Mouse (Mus musculus) thymus, postnatal 25 days (tissue): ENCODE results near the gene Col20a1.

Experiments used
- DNase-seq: peaks from one replicate; pipeline ENCODE4 v3.0.0; 2022

Col20a1 gene

GRCm38 (mm10) chr2:180986449-180986848 is at the start of gene Col20a1:
Gene Col20a1, plus strand, starts transcription at chr2:180986535.
- DNase-seq: no peak

GRCm38 (mm10) chr2:180940187-180940586 is 46.1 kb upstream of the Col20a1 start:
- no peak for DNase-seq

- no peak for DNase-seq
Measured at GRCm38 (mm10) chr2:180941869-180942268, 44.5 kb upstream of the Col20a1 start.

GRCm38 (mm10) chr2:180949947-180950346 is 36.4 kb upstream of the Col20a1 start:
- no peak for DNase-seq

GRCm38 (mm10) chr2:180952731-180953171 is 33.6 kb upstream of the Col20a1 start:
- no peak for DNase-seq

GRCm38 (mm10) chr2:180953638-180954037 is 32.7 kb upstream of the Col20a1 start:
- DNase-seq: no peak

GRCm38 (mm10) chr2:180954061-180955047 is 32.0 kb upstream of the Col20a1 start, which contains the start of gene Nkain4:
Gene Nkain4, minus strand, starts transcription at chr2:180954699.
- no peak for DNase-seq

- DNase-seq: no peak
Measured at GRCm38 (mm10) chr2:180959605-180960004, 26.7 kb upstream of the Col20a1 start.

GRCm38 (mm10) chr2:180960187-180960586 is 26.1 kb upstream of the Col20a1 start:
- DNase-seq: no peak

- DNase-seq: no peak
Measured at GRCm38 (mm10) chr2:180962616-180963308, 23.6 kb upstream of the Col20a1 start.

- peak; percentile 66 for DNase-seq
Measured at GRCm38 (mm10) chr2:180963956-180964355, 22.4 kb upstream of the Col20a1 start.

- DNase-seq: peak; percentile 21
Measured at GRCm38 (mm10) chr2:180966092-180966882, 20.0 kb upstream of the Col20a1 start.

- peak; percentile 87 for DNase-seq
Measured at GRCm38 (mm10) chr2:180967010-180967763, 19.1 kb upstream of the Col20a1 start, which contains the start of gene Arfgap1. Gene Arfgap1, plus strand, starts transcription at chr2:180967225.

GRCm38 (mm10) chr2:180981133-180981532 is 5.2 kb upstream of the Col20a1 start:
- DNase-seq: no peak

GRCm38 (mm10) chr2:180985635-180986034 is 700 bp upstream of the Col20a1 start:
- DNase-seq: no peak

GRCm38 (mm10) chr2:180987001-180987400 is 666 bp downstream of the Col20a1 start:
- DNase-seq: no peak

- no peak for DNase-seq
Measured at GRCm38 (mm10) chr2:180987432-180988030, 1.2 kb downstream of the Col20a1 start.

- DNase-seq: no peak
Measured at GRCm38 (mm10) chr2:180988347-180988913, 2.1 kb downstream of the Col20a1 start.

- DNase-seq: no peak
Measured at GRCm38 (mm10) chr2:180988948-180989347, 2.6 kb downstream of the Col20a1 start.

GRCm38 (mm10) chr2:180990347-180990746 is 4.0 kb downstream of the Col20a1 start:
- no peak for DNase-seq

GRCm38 (mm10) chr2:180994360-180994759 is 8.0 kb downstream of the Col20a1 start:
- no peak for DNase-seq
